17 mouse cellular contexts compared by ENCODE assay signal in the genomic region with DNA sequence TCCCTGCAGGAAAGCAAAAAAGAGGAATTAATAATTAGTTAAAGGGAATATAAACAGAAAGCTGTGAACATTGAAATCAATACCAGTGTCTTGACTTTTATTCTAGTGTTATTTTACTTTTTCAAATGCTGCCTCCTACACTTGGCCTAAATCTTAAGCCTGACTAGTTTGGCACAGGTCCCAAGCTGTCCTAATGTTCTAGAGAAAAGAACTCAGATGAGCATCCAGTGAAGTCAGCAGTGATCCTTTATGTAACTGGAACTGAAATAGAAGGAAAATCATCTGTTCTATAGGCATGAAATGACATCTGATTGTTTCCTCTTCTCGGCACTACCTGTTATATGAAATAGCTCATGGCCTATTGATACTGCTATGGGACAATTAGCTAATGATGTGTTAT.
DNase-seq lines count a peak whose midpoint lies in the region.
"Had no signal": no experiment of that assay in that cellular context is flagged by ENCODE, and none has a peak within 500 bp of the region (broad histone marks: within the 10 kb centered on the region; RNA-seq: fewer than 3 reads in every experiment).

No protein-coding gene starts in this region.

- DNase-seq in cerebellum, adult 9-10 months = peak; percentile 3
- no peak for DNase-seq in cerebellum, adult 11 months
- DNase-seq in layer of hippocampus, adult 11-12 months (ENCODE audit: low spot score) = peak; percentile 3
- DNase-seq in layer of hippocampus, postnatal 14 days (ENCODE audit: low spot score in 2 of 2) = no peak
- peak; percentile 5 for DNase-seq in right cerebral cortex, postnatal 14 days
- no peak for DNase-seq in right cerebral cortex, postnatal 4 days
- no peak for DNase-seq in lung, postnatal 4 days
- DNase-seq: adrenal gland, postnatal 36 days; gastrocnemius, postnatal 25 days; heart, adult 18-20 months; heart, postnatal 14 days; kidney, adult 9 months; kidney, postnatal 36 days; liver; lung, postnatal 36 days; thymus, adult 18-20 months; thymus, postnatal 36 days had no signal

Comparison
In these comparisons a context has a peak if more than half of its experiments do, and no peak if none do; other contexts are left out.
1. DNase-seq: peak in cerebellum, adult 9-10 months (single experiment), layer of hippocampus, adult 11-12 months (single experiment) and right cerebral cortex, postnatal 14 days (single experiment); none in cerebellum, adult 11 months (single experiment), layer of hippocampus, postnatal 14 days (0 of 2), right cerebral cortex, postnatal 4 days (single experiment) and lung, postnatal 4 days (0 of 2).